ENCODE assay signal across 8 mouse cellular contexts in the genomic region with DNA sequence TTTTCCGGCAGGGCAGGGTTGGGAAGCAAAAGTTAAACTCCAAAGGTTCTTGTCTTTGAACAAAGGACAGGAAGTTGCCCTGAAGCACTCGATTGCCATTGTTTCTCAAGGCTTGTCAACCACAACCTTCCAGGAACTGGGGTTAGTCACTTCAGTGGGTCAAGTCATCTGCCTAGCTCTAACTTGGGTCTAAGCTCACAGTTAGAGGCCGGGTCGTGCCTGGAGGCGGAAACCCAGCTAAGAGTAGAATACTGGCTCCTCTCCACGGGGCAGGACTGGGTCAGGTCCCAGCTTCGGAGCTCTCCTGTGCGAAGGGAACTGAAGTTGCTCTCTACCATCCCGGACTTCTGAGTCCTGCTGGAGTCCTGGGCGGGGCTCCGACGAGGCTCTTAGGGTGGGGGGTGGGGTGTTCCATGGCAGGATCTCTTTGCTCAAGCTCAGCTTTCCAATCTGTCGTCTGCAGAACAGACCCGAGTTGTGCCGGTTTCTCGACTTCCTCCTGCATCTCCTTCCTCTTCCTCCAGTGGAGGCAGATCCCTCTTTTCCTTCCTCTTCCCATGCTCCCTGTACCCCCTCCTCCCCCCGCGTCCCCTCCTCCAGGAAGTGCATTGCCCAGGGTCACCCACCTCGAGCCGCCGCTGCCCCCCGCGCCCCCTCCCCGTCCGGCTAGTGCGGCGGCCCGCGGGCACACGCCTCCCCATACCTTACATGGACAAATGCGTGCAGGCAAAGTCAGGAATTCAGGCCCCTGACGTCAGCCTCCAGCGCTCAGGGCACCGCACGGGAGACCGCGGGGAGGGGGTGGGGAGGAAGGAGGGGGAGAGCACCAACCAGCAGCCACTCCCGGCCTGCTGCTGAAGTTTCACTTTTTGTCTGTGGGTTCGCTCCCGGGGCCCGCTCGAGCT. TPM values are rescaled to one million over a fixed set of nuclear protein-coding genes. Genes with fewer than 3 reads are reported as not detected.
DNase-seq lines count a peak whose midpoint lies in the region; ATAC-seq and TF ChIP-seq lines count a peak whose summit lies in the region.

TSS of gene Lpp (plus strand) at position 857 of the 905 bp plus-strand sequence.

- TF ChIP-seq CTCF in cortical plate, adult 2 months (IDR thresholded peaks at IDR 0.05; ENCODE audit: extremely low read depth, insufficient read depth, low read length): no peak

- TF ChIP-seq POLR2A in cortical plate, adult 2 months (IDR thresholded peaks at IDR 0.05; ENCODE audit: extremely low read depth, insufficient read depth, low read length): 0 out of 2 replicates have a peak, but pooled peaks have one; percentile 5

- WGBS in intestine, embryonic 15.5 days: 2% methylated on average over 42 of the region's 42 CpGs
- 2% methylated on average over 40 of the region's 42 CpGs for WGBS in limb, embryonic 10.5 days
- WGBS in midbrain, embryonic 10.5 days: 2% methylated on average over 42 of the region's 42 CpGs

- no peaks in the 10 kb centered on the region; the same call in 1 of the 2 replicates for H3K4me1 ChIP-seq in cortical plate, adult 2 months (ENCODE audit: control insufficient read depth, insufficient read depth, low read length)
- H3K4me1 ChIP-seq in intestine, embryonic 15.5 days (replicated peaks): peaks cover 34% of the 10 kb centered on the region
- peaks cover 46% of the 10 kb centered on the region for H3K4me1 ChIP-seq in limb, embryonic 10.5 days
- H3K4me1 ChIP-seq in midbrain, embryonic 10.5 days: peaks cover 28% of the 10 kb centered on the region

- peak; percentile 56 for ATAC-seq in activated CD4-positive, CD25-positive, alpha-beta regulatory T cell, adult 4 months
- peak; percentile 66 for ATAC-seq in granulocyte monocyte progenitor cell, adult 5-6 weeks (replicated peaks; ENCODE audit: poor library complexity, severe bottlenecking)
- peak; percentile 93 for ATAC-seq in intestine, embryonic 15.5 days

- no peaks in the 10 kb centered on the region for H3K36me3 ChIP-seq in intestine, embryonic 15.5 days
- no peaks in the 10 kb centered on the region for H3K36me3 ChIP-seq in limb, embryonic 10.5 days
- no peaks in the 10 kb centered on the region for H3K36me3 ChIP-seq in midbrain, embryonic 10.5 days

- H3K27ac ChIP-seq in cortical plate, adult 2 months (ENCODE audit: insufficient read depth, low read length): no peak within 1 kb of the TSS
- peak within 1 kb of the TSS; percentile 99 for H3K27ac ChIP-seq in intestine, embryonic 15.5 days
- H3K27ac ChIP-seq in limb, embryonic 10.5 days: peak within 1 kb of the TSS; percentile 100
- H3K27ac ChIP-seq in midbrain, embryonic 10.5 days (replicated peaks): peak within 1 kb of the TSS; percentile 97

- H3K4me2 ChIP-seq in intestine, embryonic 15.5 days (replicated peaks): peak within 1 kb of the TSS; percentile 82

- H3K9ac ChIP-seq in intestine, embryonic 15.5 days: peak within 1 kb of the TSS; percentile 96

- peak; percentile 90 for DNase-seq in limb, embryonic 10.5 days (ENCODE audit: low spot score)
- peak; percentile 87 for DNase-seq in midbrain, embryonic 10.5 days (ENCODE audit: low spot score)
- DNase-seq in right cerebral cortex, postnatal 4 days: peak; percentile 58
- peak; percentile 73 to 80 for DNase-seq in urinary bladder, postnatal 4 days (ENCODE audit: low spot score in 2 of 2)

- no peaks in the 10 kb centered on the region for H3K27me3 ChIP-seq in intestine, embryonic 15.5 days (replicated peaks)
- H3K27me3 ChIP-seq in limb, embryonic 10.5 days (ENCODE audit: low read depth, poor library complexity, severe bottlenecking): no peaks in the 10 kb centered on the region
- peaks cover 20% of the 10 kb centered on the region for H3K27me3 ChIP-seq in midbrain, embryonic 10.5 days (ENCODE audit: low read depth, poor library complexity, severe bottlenecking)

- peak within 1 kb of the TSS; percentile 76 for H3K4me3 ChIP-seq in cortical plate, adult 2 months (ENCODE audit: insufficient read depth, low read length)
- peak within 1 kb of the TSS; percentile 89 for H3K4me3 ChIP-seq in intestine, embryonic 15.5 days (replicated peaks)
- peak within 1 kb of the TSS; percentile 94 for H3K4me3 ChIP-seq in limb, embryonic 10.5 days
- H3K4me3 ChIP-seq in midbrain, embryonic 10.5 days: peak within 1 kb of the TSS; percentile 92

- H3K9me3 ChIP-seq in intestine, embryonic 15.5 days: no peaks in the 10 kb centered on the region
- H3K9me3 ChIP-seq in limb, embryonic 10.5 days (replicated peaks): no peaks in the 10 kb centered on the region
- H3K9me3 ChIP-seq in midbrain, embryonic 10.5 days (replicated peaks): no peaks in the 10 kb centered on the region

RNA-seq across cellular contexts. Expression of gene Lpp, which starts in this region (rescaled TPM):
- polyA plus RNA-seq in activated CD4-positive, CD25-positive, alpha-beta regulatory T cell, adult 4 months (2017; shearing (Covaris generic)): 10 to 100 TPM; 15.5 to 16.8 TPM
- polyA plus RNA-seq in cortical plate, adult 2 months (2012; rRNA removed): 2.5 TPM in 2 replicates
- total RNA-seq in granulocyte monocyte progenitor cell, adult 5-6 weeks (2014; fragmentation: Nextera tagmentation): 3.5 and 4.9 TPM in 2 replicates
- total RNA-seq in granulocyte monocyte progenitor cell, adult 5-6 weeks (2017): 1.9 and 3.2 TPM in 2 replicates
- polyA plus RNA-seq in intestine, embryonic 15.5 days (2015; fragmentation: Nextera tagmentation; extraction: Ambion mirVana): 61.7 and 63.0 TPM in 2 replicates
- 38.6 and 45.3 TPM in 2 replicates for polyA plus RNA-seq in limb, embryonic 10.5 days (2016; fragmentation: Nextera tagmentation; extraction: Ambion mirVana)
- polyA plus RNA-seq in midbrain, embryonic 10.5 days (2016; fragmentation: Nextera tagmentation; extraction: Ambion mirVana): 21.7 and 23.0 TPM in 2 replicates
